Mouse (Mus musculus): ENCODE data around the gene Sox30. TPM values are rescaled to one million over a fixed set of nuclear protein-coding genes. Genes with fewer than 3 reads are reported as not detected.

Gene Sox30
- polyA plus RNA-seq, 1 experiment, result 0.01 TPM

GRCm38 (mm10) chr11:46054311-46054710 is 74.2 kb downstream of the Sox30 start:
- H3K4me3 ChIP-seq (ENCODE audit: insufficient read depth, poor library complexity, severe bottlenecking), result no peak overlapping the region
- H3K79me3 ChIP-seq (ENCODE audit: low read depth), result peaks cover 1% of the 10 kb centered on the region
- TF ChIP-seq MAX (IDR thresholded peaks at IDR 0.05), result no peak
- TF ChIP-seq MYOD1 (IDR thresholded peaks at IDR 0.05; ENCODE audit: control insufficient read depth, insufficient read length, low read depth), result no peak
- TF ChIP-seq MYOG (IDR thresholded peaks at IDR 0.05; ENCODE audit: control insufficient read depth, extremely low read depth, insufficient read length), result no peak
- no peak for TF ChIP-seq CEBPB (IDR thresholded peaks at IDR 0.05; ENCODE audit: low read depth)
- TF ChIP-seq CTCF (IDR thresholded peaks at IDR 0.05; ENCODE audit: control insufficient read depth, insufficient read depth, insufficient read length), result no peak
- TF ChIP-seq USF1 (IDR thresholded peaks at IDR 0.05; ENCODE audit: low read depth), result no peak
- no peak for TF ChIP-seq FOSL1 (IDR thresholded peaks at IDR 0.05; ENCODE audit: insufficient read depth, low read length, poor library complexity, severe bottlenecking)
- H3K79me2 ChIP-seq (ENCODE audit: control insufficient read depth, insufficient read depth), result peaks cover 28% of the 10 kb centered on the region
- no peaks in the 10 kb centered on the region for H3K27me3 ChIP-seq (ENCODE audit: control insufficient read depth, insufficient read depth, insufficient read length)
- no peak overlapping the region for H3ac ChIP-seq (ENCODE audit: control insufficient read depth, insufficient read length, low read depth)
- H3K36me3 ChIP-seq (ENCODE audit: control insufficient read depth, insufficient read depth), result no peaks in the 10 kb centered on the region

GRCm38 (mm10) chr11:46054911-46055895 is 75.1 kb downstream of the Sox30 start:
- peaks cover 1% of the 10 kb centered on the region for H3K79me3 ChIP-seq (ENCODE audit: low read depth)
- H3K27me3 ChIP-seq (ENCODE audit: control insufficient read depth, insufficient read depth, insufficient read length), result no peaks in the 10 kb centered on the region
- peaks cover 36% of the 10 kb centered on the region for H3K79me2 ChIP-seq (ENCODE audit: control insufficient read depth, insufficient read depth)
- TF ChIP-seq MYOG (IDR thresholded peaks at IDR 0.05; ENCODE audit: control insufficient read depth, extremely low read depth, insufficient read length), result no peak
- no peak for TF ChIP-seq FOSL1 (IDR thresholded peaks at IDR 0.05; ENCODE audit: insufficient read depth, low read length, poor library complexity, severe bottlenecking)
- TF ChIP-seq MYOD1 (IDR thresholded peaks at IDR 0.05; ENCODE audit: control insufficient read depth, insufficient read length, low read depth), result no peak
- TF ChIP-seq USF1 (IDR thresholded peaks at IDR 0.05; ENCODE audit: low read depth), result no peak
- TF ChIP-seq CTCF (IDR thresholded peaks at IDR 0.05; ENCODE audit: control insufficient read depth, insufficient read depth, insufficient read length), result no peak
- no peak for TF ChIP-seq MAX (IDR thresholded peaks at IDR 0.05)
- H3K36me3 ChIP-seq (ENCODE audit: control insufficient read depth, insufficient read depth), result no peaks in the 10 kb centered on the region
- no peak overlapping the region for H3ac ChIP-seq (ENCODE audit: control insufficient read depth, insufficient read length, low read depth)
- peak overlapping the region; percentile 57 for H3K4me3 ChIP-seq (ENCODE audit: insufficient read depth, poor library complexity, severe bottlenecking)

DNA sequence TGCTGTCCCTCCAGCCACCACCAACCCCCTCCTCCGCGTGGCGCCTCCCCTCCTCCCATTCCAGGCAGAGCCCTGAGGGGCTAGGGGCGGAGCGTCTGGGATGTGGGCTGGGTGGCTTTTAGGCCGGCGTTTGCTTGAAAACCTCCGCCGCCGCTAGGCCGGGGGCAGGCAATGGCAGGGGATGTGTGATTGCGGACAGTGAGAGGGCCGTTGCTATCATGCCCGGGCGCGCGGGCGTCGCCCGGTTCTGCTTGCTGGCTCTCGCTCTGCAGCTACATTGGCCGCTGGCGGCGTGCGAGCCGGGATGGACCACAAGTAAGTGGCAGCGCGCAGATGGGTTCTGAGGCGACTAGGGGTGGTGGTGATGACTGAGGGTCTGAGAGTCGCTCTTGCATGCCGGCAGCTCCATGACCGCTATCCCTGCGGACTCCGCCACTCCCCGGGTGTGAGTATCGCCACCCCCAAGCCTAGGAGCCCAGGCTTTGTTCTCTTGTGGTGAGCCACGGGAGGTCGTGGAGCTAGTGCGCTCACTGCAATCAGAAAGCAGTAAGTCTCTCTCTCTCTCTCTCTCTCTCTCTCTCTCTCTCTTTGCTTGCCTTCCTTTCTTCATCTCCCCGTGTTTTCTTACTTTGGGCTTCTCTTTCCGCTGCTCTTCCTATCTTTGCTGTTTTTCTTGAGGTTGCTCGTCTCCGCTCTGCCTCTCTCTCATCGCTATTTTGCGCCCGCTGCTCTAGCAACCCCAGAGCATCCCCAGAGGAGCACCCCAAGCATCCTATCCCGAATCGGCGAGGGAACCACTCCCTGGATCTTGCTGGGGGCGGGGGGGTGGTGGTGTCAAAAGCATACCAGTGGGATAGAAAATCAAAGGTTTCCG is 76.0 kb downstream of the Sox30 start, which contains the start of gene Adam19:
Adam19 (plus strand) TSS at position 97 of the 874 bp plus-strand sequence.
- Histone ChIP-seq H3K79me3 (ENCODE audit: low read depth) (peaks cover 1% of the 10 kb centered on the region), H3K27me3 (ENCODE audit: control insufficient read depth, insufficient read depth, insufficient read length) (no peaks in the 10 kb centered on the region), H3K4me3 (ENCODE audit: insufficient read depth, poor library complexity, severe bottlenecking) (peak within 1 kb of the TSS; percentile 57), H3ac (ENCODE audit: control insufficient read depth, insufficient read length, low read depth) (peak within 1 kb of the TSS; percentile 88), H3K36me3 (ENCODE audit: control insufficient read depth, insufficient read depth) (no peaks in the 10 kb centered on the region), H3K79me2 (ENCODE audit: control insufficient read depth, insufficient read depth) (peaks cover 36% of the 10 kb centered on the region)
- no peak for TF ChIP-seq CTCF (IDR thresholded peaks at IDR 0.05; ENCODE audit: control insufficient read depth, insufficient read depth, insufficient read length)
- TF ChIP-seq FOSL1 (IDR thresholded peaks at IDR 0.05; ENCODE audit: insufficient read depth, low read length, poor library complexity, severe bottlenecking), result no peak
- no peak for TF ChIP-seq USF1 (IDR thresholded peaks at IDR 0.05; ENCODE audit: low read depth)
- TF ChIP-seq MAX (IDR thresholded peaks at IDR 0.05), result no peak
- TF ChIP-seq CEBPB (IDR thresholded peaks at IDR 0.05; ENCODE audit: low read depth), result no peak
- no peak for TF ChIP-seq MYOD1 (IDR thresholded peaks at IDR 0.05; ENCODE audit: control insufficient read depth, insufficient read length, low read depth)
- no peak for TF ChIP-seq MYOG (IDR thresholded peaks at IDR 0.05; ENCODE audit: control insufficient read depth, extremely low read depth, insufficient read length)

- peak overlapping the region; percentile 88 for H3ac ChIP-seq (ENCODE audit: control insufficient read depth, insufficient read length, low read depth)
- no peaks in the 10 kb centered on the region for H3K36me3 ChIP-seq (ENCODE audit: control insufficient read depth, insufficient read depth)
- TF ChIP-seq MYOD1 (IDR thresholded peaks at IDR 0.05; ENCODE audit: control insufficient read depth, insufficient read length, low read depth) (no peak), FOSL1 (IDR thresholded peaks at IDR 0.05; ENCODE audit: insufficient read depth, low read length, poor library complexity, severe bottlenecking) (no peak), CTCF (IDR thresholded peaks at IDR 0.05; ENCODE audit: control insufficient read depth, insufficient read depth, insufficient read length) (no peak), MAX (IDR thresholded peaks at IDR 0.05) (no peak), USF1 (IDR thresholded peaks at IDR 0.05; ENCODE audit: low read depth) (no peak), CEBPB (IDR thresholded peaks at IDR 0.05; ENCODE audit: low read depth) (no peak), MYOG (IDR thresholded peaks at IDR 0.05; ENCODE audit: control insufficient read depth, extremely low read depth, insufficient read length) (no peak)
- H3K79me3 ChIP-seq (ENCODE audit: low read depth), result peaks cover 1% of the 10 kb centered on the region
- H3K79me2 ChIP-seq (ENCODE audit: control insufficient read depth, insufficient read depth), result peaks cover 36% of the 10 kb centered on the region
- H3K4me3 ChIP-seq (ENCODE audit: insufficient read depth, poor library complexity, severe bottlenecking), result peak overlapping the region; percentile 57
- no peaks in the 10 kb centered on the region for H3K27me3 ChIP-seq (ENCODE audit: control insufficient read depth, insufficient read depth, insufficient read length)
Observed at GRCm38 (mm10) chr11:46056770-46057411, 76.8 kb downstream of the Sox30 start.

DNA sequence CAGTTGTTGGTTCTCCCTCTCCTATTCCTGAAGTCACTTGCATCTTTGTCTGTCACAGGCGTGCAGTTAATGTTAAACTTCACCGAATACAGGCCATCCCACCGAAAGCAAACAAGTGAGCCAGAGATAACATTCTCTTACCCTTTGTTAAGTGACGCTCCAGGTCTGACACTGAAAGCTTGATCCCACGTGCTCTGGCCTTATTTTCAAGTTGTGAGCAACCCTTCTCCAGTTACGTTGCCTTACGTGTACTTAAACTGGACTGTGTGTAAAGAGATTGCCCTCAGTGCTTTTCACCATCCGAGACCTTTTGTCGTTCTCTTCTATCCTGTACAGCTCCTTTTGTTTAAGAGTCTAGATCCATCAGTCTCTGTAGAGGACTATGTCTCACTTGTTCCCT is 77.9 kb downstream of the Sox30 start:
- Histone ChIP-seq H3K36me3 (ENCODE audit: control insufficient read depth, insufficient read depth) (no peaks in the 10 kb centered on the region), H3ac (ENCODE audit: control insufficient read depth, insufficient read length, low read depth) (peak overlapping the region; percentile 7), H3K79me2 (ENCODE audit: control insufficient read depth, insufficient read depth) (peaks cover 36% of the 10 kb centered on the region), H3K4me3 (ENCODE audit: insufficient read depth, poor library complexity, severe bottlenecking) (no peak overlapping the region), H3K79me3 (ENCODE audit: low read depth) (peaks cover 1% of the 10 kb centered on the region), H3K27me3 (ENCODE audit: control insufficient read depth, insufficient read depth, insufficient read length) (no peaks in the 10 kb centered on the region)
- no peak for TF ChIP-seq CTCF (IDR thresholded peaks at IDR 0.05; ENCODE audit: control insufficient read depth, insufficient read depth, insufficient read length)
- peak; percentile 70 for TF ChIP-seq MAX (IDR thresholded peaks at IDR 0.05)
- peak; percentile 8 for TF ChIP-seq MYOD1 (IDR thresholded peaks at IDR 0.05; ENCODE audit: control insufficient read depth, insufficient read length, low read depth)
- TF ChIP-seq USF1 (IDR thresholded peaks at IDR 0.05; ENCODE audit: low read depth), result peak; percentile 38

All from C2C12 (cell line).